ENCODE assay signal across 7 mouse cellular contexts in the genomic region with DNA sequence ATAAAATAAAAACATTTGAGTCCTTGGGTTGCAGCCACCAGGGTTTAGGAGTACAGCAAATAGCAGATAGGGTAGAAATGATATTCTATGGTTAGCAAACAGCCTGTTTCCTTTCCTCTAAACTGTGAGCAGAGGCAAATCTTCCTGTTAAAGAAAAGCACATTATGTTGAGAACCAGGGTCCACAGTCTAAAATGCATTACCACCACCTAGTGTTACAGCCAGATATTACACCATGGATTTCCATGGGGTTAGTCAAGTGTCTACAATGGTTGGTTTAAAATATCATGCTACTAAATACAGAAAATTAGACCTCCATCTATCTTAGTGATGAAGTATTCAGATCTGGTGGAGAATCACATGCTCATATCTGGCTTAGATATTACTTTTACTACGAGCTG. TPM values are rescaled to one million over a fixed set of nuclear protein-coding genes. Genes with fewer than 3 reads are reported as not detected.
DNase-seq lines count a peak whose midpoint lies in the region; ATAC-seq and TF ChIP-seq lines count a peak whose summit lies in the region.

No protein-coding gene starts in this region.

- H3K36me3 ChIP-seq in liver, adult 2 months (ENCODE audit: control insufficient read depth, insufficient read depth, low read length): peaks cover 30% of the 10 kb centered on the region
- H3K36me3 ChIP-seq in hindbrain, embryonic 13.5 days: peaks cover 14% of the 10 kb centered on the region; the same call in 1 of the 2 replicates
- H3K36me3 ChIP-seq in limb, embryonic 13.5 days: peaks cover 14% of the 10 kb centered on the region
- no peaks in the 10 kb centered on the region; the same call in 1 of the 2 replicates for H3K36me3 ChIP-seq in neural tube, embryonic 14.5 days (ENCODE audit: control insufficient read depth, insufficient read depth, low read length)

- no peak overlapping the region for H3K4me2 ChIP-seq in hindbrain, embryonic 13.5 days
- H3K4me2 ChIP-seq in limb, embryonic 13.5 days (replicated peaks): no peak overlapping the region
- no peak overlapping the region for H3K4me2 ChIP-seq in neural tube, embryonic 14.5 days (ENCODE audit: low read depth, low read length)

- TF ChIP-seq POLR2A in liver, adult 2 months (IDR thresholded peaks at IDR 0.05; ENCODE audit: extremely low read depth, insufficient read depth, low read length): no peak

- peak; percentile 38 for DNase-seq in liver, adult 2 months (ENCODE audit: extremely low read depth, low read depth, low spot score)
- no peak for DNase-seq in liver
- DNase-seq in Muller cell, postnatal 12 days (ENCODE audit: inconsistent ontology term): peak; percentile 24
- DNase-seq in embryo, embryonic 10 days (ENCODE audit: low spot score): peak; percentile 74

- peak; percentile 59 for TF ChIP-seq CTCF in liver, adult 2 months (IDR thresholded peaks at IDR 0.05; ENCODE audit: low read depth, low read length)

- H3K27ac ChIP-seq in liver, adult 2 months (replicated peaks; ENCODE audit: insufficient read depth, low read depth, low read length): no peak overlapping the region
- no peak overlapping the region for H3K27ac ChIP-seq in hindbrain, embryonic 13.5 days
- no peak overlapping the region for H3K27ac ChIP-seq in limb, embryonic 13.5 days
- no peak overlapping the region for H3K27ac ChIP-seq in neural tube, embryonic 14.5 days (ENCODE audit: low read depth, low read length)

- no peak overlapping the region for H3K9ac ChIP-seq in liver, adult 2 months (ENCODE audit: low read depth, low read length)
- H3K9ac ChIP-seq in hindbrain, embryonic 13.5 days: no peak overlapping the region
- no peak overlapping the region for H3K9ac ChIP-seq in limb, embryonic 13.5 days
- no peak overlapping the region for H3K9ac ChIP-seq in neural tube, embryonic 14.5 days (replicated peaks; ENCODE audit: low read depth, low read length)

- H3K9me3 ChIP-seq in hindbrain, embryonic 13.5 days: no peaks in the 10 kb centered on the region
- H3K9me3 ChIP-seq in limb, embryonic 13.5 days: no peaks in the 10 kb centered on the region
- H3K9me3 ChIP-seq in neural tube, embryonic 14.5 days (ENCODE audit: control insufficient read depth, low read length): no peaks in the 10 kb centered on the region

- H3K79me2 ChIP-seq in liver, adult 2 months (ENCODE audit: control insufficient read depth, insufficient read depth, low read length): no peaks in the 10 kb centered on the region

- H3K4me1 ChIP-seq in liver, adult 2 months (ENCODE audit: control insufficient read depth, insufficient read depth, low read length): no peaks in the 10 kb centered on the region
- no peaks in the 10 kb centered on the region for H3K4me1 ChIP-seq in hindbrain, embryonic 13.5 days (replicated peaks)
- no peaks in the 10 kb centered on the region for H3K4me1 ChIP-seq in limb, embryonic 13.5 days
- no peaks in the 10 kb centered on the region for H3K4me1 ChIP-seq in neural tube, embryonic 14.5 days (ENCODE audit: control insufficient read depth, insufficient read depth, low read length)

- ATAC-seq in hindbrain, embryonic 13.5 days (ENCODE audit: low FRiP score): peak; percentile 78
- 0 out of 2 replicates have a peak, but pooled peaks have one; percentile 67 for ATAC-seq in limb, embryonic 13.5 days (ENCODE audit: low FRiP score, low read depth)
- ATAC-seq in neural tube, embryonic 14.5 days (ENCODE audit: low read depth): peak; percentile 91

- no peak overlapping the region for H3K4me3 ChIP-seq in liver, adult 2 months (ENCODE audit: insufficient read depth, low read depth, low read length)
- H3K4me3 ChIP-seq in hindbrain, embryonic 13.5 days: no peak overlapping the region
- no peak overlapping the region for H3K4me3 ChIP-seq in limb, embryonic 13.5 days
- no peak overlapping the region for H3K4me3 ChIP-seq in neural tube, embryonic 14.5 days (ENCODE audit: low read depth, low read length)

- no peaks in the 10 kb centered on the region for H3K27me3 ChIP-seq in liver, adult 2 months (ENCODE audit: control insufficient read depth, insufficient read depth, low read length)
- H3K27me3 ChIP-seq in hindbrain, embryonic 13.5 days: no peaks in the 10 kb centered on the region
- no peaks in the 10 kb centered on the region for H3K27me3 ChIP-seq in limb, embryonic 13.5 days
- no peaks in the 10 kb centered on the region for H3K27me3 ChIP-seq in neural tube, embryonic 14.5 days (ENCODE audit: control insufficient read depth, insufficient read depth, low read length)

- 66% methylated on average over 1 of the region's 1 CpGs for WGBS in liver, adult 2 months
- 58% methylated on average over 1 of the region's 1 CpGs for WGBS in hindbrain, embryonic 13.5 days
- WGBS in limb, embryonic 13.5 days: 56% methylated on average over 1 of the region's 1 CpGs
- 67% methylated on average over 1 of the region's 1 CpGs for WGBS in neural tube, embryonic 14.5 days

RNA-seq across cellular contexts. Expression of gene Mindy3, which starts 30.2 kb away (rescaled TPM):
- total RNA-seq in liver, adult 2 months (2014; rRNA removed): 20.3 and 23.1 TPM in 2 replicates
- 46.4 and 49.0 TPM in 2 replicates for polyA plus RNA-seq in liver, adult 2 months (2012; rRNA removed)
- polyA plus RNA-seq in hindbrain, embryonic 13.5 days (2015; fragmentation: Nextera tagmentation; extraction: Ambion mirVana): 52.4 and 56.6 TPM in 2 replicates
- polyA plus RNA-seq in limb, embryonic 13.5 days (2015; fragmentation: Nextera tagmentation; extraction: Ambion mirVana): 22.1 and 23.6 TPM in 2 replicates
- 62.3 and 65.6 TPM in 2 replicates for polyA plus RNA-seq in neural tube, embryonic 14.5 days (2014; fragmentation: Nextera tagmentation; extraction: Ambion mirVana)
